Mouse (Mus musculus): ENCODE results near the gene Josd1. TPM values are rescaled to one million over a fixed set of nuclear protein-coding genes. Genes with fewer than 3 reads are reported as not detected.
A peak's percentile ranks its signal among the peaks of the same experiment; 100 is the strongest.

The Josd1 gene
- polyA plus RNA-seq, 1 experiment from 2014 or later, result 19.0 TPM

DNA sequence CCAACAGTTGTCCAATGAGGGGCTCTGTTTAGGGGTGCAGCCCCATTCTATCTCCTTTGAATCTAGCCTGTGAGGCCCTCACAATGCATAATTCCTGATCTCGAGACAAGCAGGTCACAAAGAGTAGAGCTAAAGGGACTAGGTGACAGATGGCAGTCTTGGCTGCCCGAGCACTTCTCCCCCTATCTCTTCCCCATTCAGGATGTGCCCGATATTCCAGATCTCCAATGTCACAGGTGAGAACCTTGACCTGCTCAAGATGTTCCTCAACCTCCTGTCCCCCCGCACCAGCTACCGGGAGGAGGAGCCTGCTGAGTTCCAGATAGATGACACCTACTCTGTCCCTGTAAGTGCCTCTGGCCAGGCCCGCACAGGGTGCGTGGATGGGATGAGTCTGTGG, 27.9 kb upstream of the Josd1 start:
- no peak overlapping the region for H3K4me3 ChIP-seq (replicated peaks; ENCODE audit: low read depth, low read length)
- H3K4me1 ChIP-seq (replicated peaks; ENCODE audit: insufficient read depth, low read length), result no peaks in the 10 kb centered on the region
- no peak overlapping the region for H3K4me2 ChIP-seq (ENCODE audit: low read length)
- 89% methylated on average over 7 of the region's 7 CpGs for WGBS
- DNase-seq (ENCODE audit: low spot score) (no peak), ATAC-seq (replicated peaks; ENCODE audit: low FRiP score, low read depth) (no peak)
- H3K9me3 ChIP-seq (replicated peaks; ENCODE audit: low read length), result no peaks in the 10 kb centered on the region
- H3K27ac ChIP-seq, result no peak overlapping the region
- no peak for TF ChIP-seq CTCF (IDR thresholded peaks at IDR 0.05; ENCODE audit: low read depth)
- no peaks in the 10 kb centered on the region for H3K27me3 ChIP-seq (ENCODE audit: insufficient read depth, low read length)
- no peak overlapping the region for H3K9ac ChIP-seq (ENCODE audit: low read depth, low read length)
- peaks cover 78% of the 10 kb centered on the region for H3K36me3 ChIP-seq (ENCODE audit: insufficient read depth, low read length)

DNA sequence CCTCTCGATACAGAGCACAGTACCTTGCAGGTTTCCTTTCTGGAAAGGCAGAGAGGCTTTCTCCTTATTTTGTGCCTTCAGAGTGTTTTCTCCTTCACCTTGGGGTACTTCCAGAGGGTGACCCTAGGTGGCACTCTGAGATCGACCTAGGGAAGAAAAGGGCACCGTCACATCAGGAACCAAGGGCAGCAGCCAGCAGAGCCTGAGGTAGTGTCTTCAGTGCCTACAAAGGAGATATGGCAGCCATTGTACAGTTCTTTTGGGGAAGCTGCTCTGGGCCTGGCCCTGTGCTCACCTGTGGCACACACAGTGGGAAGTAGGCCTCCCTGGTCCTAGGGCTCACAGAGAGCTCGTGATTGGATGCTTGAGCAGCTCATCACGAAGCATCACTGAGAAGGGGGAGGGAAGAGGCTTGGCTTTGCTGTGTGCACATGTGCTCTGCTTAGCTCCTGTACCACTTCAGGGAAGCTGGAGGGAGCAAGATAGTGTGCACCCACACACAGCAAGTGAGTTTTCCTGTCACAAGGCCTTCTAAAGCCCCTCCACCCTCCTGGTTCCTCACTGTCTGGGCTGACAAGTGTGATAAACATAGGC, 20.6 kb upstream of the Josd1 start:
- 90% methylated on average over 5 of the region's 5 CpGs for WGBS

DNA sequence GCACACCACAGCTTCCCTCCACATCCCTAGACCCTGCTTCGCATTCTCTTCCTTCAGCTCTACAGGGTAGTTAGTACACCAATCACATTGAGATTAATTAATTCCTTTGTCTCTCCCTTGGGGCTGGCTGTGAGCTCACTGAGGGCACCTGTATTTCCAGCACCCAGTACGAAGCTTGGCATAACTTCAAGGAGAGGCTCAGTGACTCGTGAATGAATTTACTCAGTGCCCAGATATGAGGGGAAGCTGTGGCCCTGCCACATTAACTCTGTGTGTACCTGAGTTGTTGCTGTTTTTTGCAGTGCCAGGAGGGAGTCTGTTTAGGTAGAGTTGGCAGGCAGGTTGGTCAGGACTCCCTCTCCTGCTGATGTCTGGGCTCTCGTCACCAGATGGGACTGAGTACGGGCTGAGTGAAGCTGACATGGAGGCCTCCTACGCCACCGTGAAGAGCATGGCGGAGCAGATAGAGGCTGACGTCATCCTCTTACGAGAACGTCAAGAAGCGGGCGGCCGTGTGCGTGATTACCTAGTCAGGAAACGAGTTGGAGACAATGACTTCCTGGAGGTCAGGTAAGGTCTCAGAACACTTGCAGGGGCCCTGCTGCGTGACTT, 19.0 kb upstream of the Josd1 start:
- DNase-seq (ENCODE audit: low spot score) (no peak), ATAC-seq (replicated peaks; ENCODE audit: low FRiP score, low read depth) (no peak)
- Histone ChIP-seq H3K4me2 (ENCODE audit: low read length) (no peak overlapping the region), H3K4me3 (replicated peaks; ENCODE audit: low read depth, low read length) (no peak overlapping the region), H3K4me1 (replicated peaks; ENCODE audit: insufficient read depth, low read length) (no peaks in the 10 kb centered on the region), H3K27ac (no peak overlapping the region), H3K9me3 (replicated peaks; ENCODE audit: low read length) (no peaks in the 10 kb centered on the region), H3K9ac (ENCODE audit: low read depth, low read length) (no peak overlapping the region), H3K27me3 (ENCODE audit: insufficient read depth, low read length) (no peaks in the 10 kb centered on the region), H3K36me3 (ENCODE audit: insufficient read depth, low read length) (peaks cover 27% of the 10 kb centered on the region)
- no peak for TF ChIP-seq CTCF (IDR thresholded peaks at IDR 0.05; ENCODE audit: low read depth)
- 72% methylated on average over 17 of the region's 17 CpGs for WGBS

More for the DNA sequence above, 20.6 kb upstream of the Josd1 start:
- no peak for TF ChIP-seq CTCF (IDR thresholded peaks at IDR 0.05; ENCODE audit: low read depth)
- Histone ChIP-seq H3K36me3 (ENCODE audit: insufficient read depth, low read length) (peaks cover 41% of the 10 kb centered on the region), H3K27me3 (ENCODE audit: insufficient read depth, low read length) (no peaks in the 10 kb centered on the region), H3K9me3 (replicated peaks; ENCODE audit: low read length) (no peaks in the 10 kb centered on the region), H3K27ac (no peak overlapping the region), H3K4me2 (ENCODE audit: low read length) (no peak overlapping the region), H3K4me3 (replicated peaks; ENCODE audit: low read depth, low read length) (no peak overlapping the region), H3K4me1 (replicated peaks; ENCODE audit: insufficient read depth, low read length) (no peaks in the 10 kb centered on the region), H3K9ac (ENCODE audit: low read depth, low read length) (no peak overlapping the region)
- no peak for DNase-seq (ENCODE audit: low spot score)
- ATAC-seq (replicated peaks; ENCODE audit: low FRiP score, low read depth), result no peak

DNA sequence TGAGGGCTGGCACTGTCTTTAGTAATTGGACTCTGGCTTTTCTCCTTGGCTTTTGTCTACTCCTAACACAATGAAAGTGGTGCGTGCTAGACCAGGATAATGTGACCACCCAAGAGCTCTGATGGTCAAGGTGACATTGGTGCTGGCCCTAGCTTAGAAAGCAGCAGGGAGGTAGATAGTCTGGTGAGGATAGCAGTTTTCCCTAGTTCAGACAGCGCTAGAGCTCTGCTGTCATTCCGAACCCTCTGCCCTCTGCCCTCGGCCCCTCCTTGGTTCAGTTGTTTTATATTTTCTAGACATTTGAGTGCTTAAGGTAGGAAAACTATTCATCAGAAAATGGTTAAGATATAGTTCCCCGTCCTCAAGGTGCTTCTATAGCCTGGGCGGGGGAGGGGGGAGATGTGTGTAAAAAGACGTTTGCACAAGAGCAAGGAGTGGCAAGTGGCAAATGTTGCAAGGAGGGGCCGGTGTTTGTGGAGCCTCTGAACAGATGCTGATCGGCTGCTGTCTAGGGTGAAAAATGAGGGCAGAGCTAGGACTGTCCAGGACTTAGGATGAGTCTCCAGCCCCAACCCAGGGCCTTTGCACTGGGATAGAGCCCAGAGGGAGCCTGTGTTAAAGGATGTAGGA, 10.0 kb upstream of the Josd1 start:
- no peak for DNase-seq (ENCODE audit: low spot score)

DNA sequence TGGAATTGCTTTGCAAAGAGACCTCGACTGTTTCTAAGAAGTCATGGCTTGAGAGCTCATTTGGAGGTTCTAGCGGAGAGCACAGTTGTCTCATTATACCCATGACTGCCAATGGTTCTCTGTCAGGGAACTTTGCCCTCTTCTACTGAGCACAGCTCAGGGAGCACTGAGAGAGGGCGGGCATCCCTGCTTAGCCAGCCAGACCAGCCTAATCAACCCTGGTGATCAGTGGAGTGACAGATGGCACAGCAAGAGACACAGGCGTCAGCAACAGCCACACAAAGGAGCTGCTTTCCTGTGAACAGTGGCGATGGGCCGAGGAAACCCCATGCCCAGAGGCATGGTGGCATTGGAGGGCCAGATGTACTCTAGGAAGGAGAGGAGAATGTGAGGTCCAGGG, 9.3 kb upstream of the Josd1 start:
- ATAC-seq (replicated peaks; ENCODE audit: low FRiP score, low read depth), result peak; percentile 71

More for the DNA sequence above, 10.0 kb upstream of the Josd1 start:
- 51% methylated on average over 9 of the region's 9 CpGs for WGBS
- peaks cover 13% of the 10 kb centered on the region; the same call in 1 of the 2 replicates for H3K4me1 ChIP-seq (replicated peaks; ENCODE audit: insufficient read depth, low read length)
- H3K4me3 ChIP-seq (replicated peaks; ENCODE audit: low read depth, low read length), result no peak overlapping the region
- no peaks in the 10 kb centered on the region for H3K9me3 ChIP-seq (replicated peaks; ENCODE audit: low read length)
- peak; percentile 59; the same call in 1 of the 2 replicates for ATAC-seq (replicated peaks; ENCODE audit: low FRiP score, low read depth)
- no peak for TF ChIP-seq CTCF (IDR thresholded peaks at IDR 0.05; ENCODE audit: low read depth)
- H3K9ac ChIP-seq (ENCODE audit: low read depth, low read length), result no peak overlapping the region
- no peak overlapping the region for H3K27ac ChIP-seq
- H3K27me3 ChIP-seq (ENCODE audit: insufficient read depth, low read length), result no peaks in the 10 kb centered on the region
- H3K36me3 ChIP-seq (ENCODE audit: insufficient read depth, low read length), result 0 out of 2 replicates have a peak, but pooled peaks cover 3% of the 10 kb centered on the region
- no peak overlapping the region for H3K4me2 ChIP-seq (ENCODE audit: low read length)

DNA sequence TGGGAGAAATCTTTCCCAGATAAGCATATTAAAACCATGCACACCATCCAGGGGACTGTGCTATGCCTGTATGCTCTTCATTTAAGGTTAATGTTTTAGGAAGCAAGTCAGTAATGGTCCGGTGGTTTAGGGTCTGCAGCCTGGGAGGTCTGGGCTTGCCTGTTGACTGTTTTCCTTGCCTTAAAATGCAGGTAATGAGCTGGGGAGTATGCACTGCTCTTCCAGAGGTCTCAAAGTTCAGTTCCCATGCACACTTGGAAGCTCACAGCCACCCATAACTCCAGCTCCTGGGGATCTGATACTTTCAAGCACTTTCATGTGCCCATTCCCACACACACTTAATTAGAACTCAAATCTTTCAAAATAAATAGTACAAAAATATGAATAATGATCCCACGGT, 8.8 kb upstream of the Josd1 start:
- Histone ChIP-seq H3K36me3 (ENCODE audit: insufficient read depth, low read length) (0 out of 2 replicates have a peak, but pooled peaks cover 3% of the 10 kb centered on the region), H3K27me3 (ENCODE audit: insufficient read depth, low read length) (no peaks in the 10 kb centered on the region), H3K9me3 (replicated peaks; ENCODE audit: low read length) (no peaks in the 10 kb centered on the region), H3K4me3 (replicated peaks; ENCODE audit: low read depth, low read length) (no peak overlapping the region), H3K4me1 (replicated peaks; ENCODE audit: insufficient read depth, low read length) (peaks cover 21% of the 10 kb centered on the region; the same call in 1 of the 2 replicates), H3K4me2 (ENCODE audit: low read length) (no peak overlapping the region), H3K9ac (ENCODE audit: low read depth, low read length) (no peak overlapping the region), H3K27ac (peak overlapping the region; percentile 15; the same call in 1 of the 2 replicates)
- no peak for TF ChIP-seq CTCF (IDR thresholded peaks at IDR 0.05; ENCODE audit: low read depth)
- DNase-seq (ENCODE audit: low spot score) (no peak), ATAC-seq (replicated peaks; ENCODE audit: low FRiP score, low read depth) (no peak)
- 55% methylated on average over 2 of the region's 2 CpGs for WGBS

More for the DNA sequence above, 9.3 kb upstream of the Josd1 start:
- Histone ChIP-seq H3K9me3 (replicated peaks; ENCODE audit: low read length) (no peaks in the 10 kb centered on the region), H3K4me2 (ENCODE audit: low read length) (no peak overlapping the region), H3K36me3 (ENCODE audit: insufficient read depth, low read length) (0 out of 2 replicates have a peak, but pooled peaks cover 3% of the 10 kb centered on the region), H3K9ac (ENCODE audit: low read depth, low read length) (no peak overlapping the region), H3K4me3 (replicated peaks; ENCODE audit: low read depth, low read length) (no peak overlapping the region), H3K4me1 (replicated peaks; ENCODE audit: insufficient read depth, low read length) (peaks cover 18% of the 10 kb centered on the region; the same call in 1 of the 2 replicates), H3K27ac (peak overlapping the region; percentile 15; the same call in 1 of the 2 replicates), H3K27me3 (ENCODE audit: insufficient read depth, low read length) (no peaks in the 10 kb centered on the region)
- TF ChIP-seq CTCF (IDR thresholded peaks at IDR 0.05; ENCODE audit: low read depth), result no peak
- WGBS, result 60% methylated on average over 6 of the region's 6 CpGs
- DNase-seq (ENCODE audit: low spot score), result no peak

Data from kidney, postnatal 0 days (tissue).